Mouse (Mus musculus) E14TG2a.4 (cell line): ENCODE results near the gene Uxs1.

ENCODE experiments used
- CTCF ChIP-seq: conservative IDR thresholded peaks from 2 replicates; pipeline ENCODE4 v1.5.1; 2014; ENCODE audit warnings: low read length
- NANOG ChIP-seq: IDR thresholded peaks from 2 replicates; pipeline ENCODE4 v1.6.1; 2014; ENCODE audit warnings: borderline replicate concordance, low read length, mixed read lengths
- POU5F1 ChIP-seq: IDR thresholded peaks from 2 replicates; pipeline ENCODE4 v1.6.1; 2014; ENCODE audit warnings: low read length, borderline replicate concordance

GRCm38 (mm10) chr1:43857656-43858055 lies 30.1 kb upstream of the Uxs1 start:
- TF ChIP-seq CTCF: no peak
- no peak for TF ChIP-seq NANOG
- TF ChIP-seq POU5F1: no peak
